Mouse (Mus musculus) G1E (cell line): ENCODE measurements around the gene Ankrd60. TPM values are rescaled to one million over a fixed set of nuclear protein-coding genes. Genes with fewer than 3 reads are reported as not detected.

Experiments used
- ATAC-seq: 2 replicates; pipeline ENCODE4 v1.8.0; 2016; ENCODE audit warnings: mild to moderate bottlenecking; ENCODE audit not compliant: insufficient number of reproducible peaks, poor library complexity, low FRiP score, severe bottlenecking; ENCODE audit errors: extremely low read depth
- DNase-seq: peaks from one replicate; pipeline ENCODE4 v3.0.0; 2012; ENCODE audit warnings: low spot score
- H3K27me3 ChIP-seq: 2 replicates; pipeline ENCODE4 v1.6.1; 2012; ENCODE audit warnings: mild to moderate bottlenecking, low read length, inconsistent platforms; ENCODE audit not compliant: insufficient read depth
- H3K36me3 ChIP-seq: replicated peaks from 2 replicates; pipeline ENCODE3; 2012; ENCODE audit warnings: mild to moderate bottlenecking, inconsistent platforms
- H3K4me1 ChIP-seq: 2 replicates; pipeline ENCODE4 v1.6.1; 2012; ENCODE audit warnings: low read depth, low read length, inconsistent platforms, mixed read lengths; ENCODE audit not compliant: insufficient read depth
- H3K4me3 ChIP-seq: 2 replicates; pipeline ENCODE4 v1.5.1; 2012; ENCODE audit warnings: low read depth, mild to moderate bottlenecking, inconsistent platforms, low read length, moderate library complexity, mixed read lengths
- H3K9me3 ChIP-seq: replicated peaks from 2 replicates; pipeline ENCODE4 v1.6.1; 2012; ENCODE audit warnings: inconsistent platforms
- CTCF ChIP-seq: IDR thresholded peaks from 2 replicates; pipeline ENCODE4 v1.5.1; 2012; ENCODE audit warnings: low read depth, low read length, inconsistent platforms, mixed read lengths
- GATA1 ChIP-seq: IDR thresholded peaks from 2 replicates; pipeline ENCODE4 v1.6.1; 2012; ENCODE audit warnings: borderline replicate concordance, low read length, inconsistent platforms, mixed read lengths
- GATA2 ChIP-seq: IDR thresholded peaks from 2 replicates; pipeline ENCODE4 v1.6.1; 2012; ENCODE audit warnings: low read depth, low read length, inconsistent platforms, borderline replicate concordance
- POLR2AphosphoS5 ChIP-seq: IDR thresholded peaks from 2 replicates; pipeline ENCODE4 v1.6.1; 2012; ENCODE audit warnings: low read depth, low read length, inconsistent platforms; ENCODE audit not compliant: insufficient replicate concordance
- TAL1 ChIP-seq: conservative IDR thresholded peaks from 2 replicates; pipeline ENCODE4 v1.6.1; 2012; ENCODE audit warnings: low read depth, low read length, inconsistent platforms, mixed read lengths
- polyA plus RNA-seq: library from polyadenylated mRNA; stranded (reverse); fragments of >175 nt; gene quantifications from 2 replicates; pipeline ENCODE4 v1.2.3, GENCODE M21; 2012
- total RNA-seq, 2 experiments: library from RNA; stranded (forward) in 1 of 2; stranded (reverse) in 1 of 2; fragments of 200-1000 nt in 1 of 2; fragments of >200 nt in 1 of 2; fragmentation: Nextera tagmentation in 1 of 2; gene quantifications; 2 replicates each; pipeline ENCODE4 v1.2.3; 2014 to 2017

The Ankrd60 gene
- total and polyA plus RNA-seq, 3 experiments = not detected

DNA sequence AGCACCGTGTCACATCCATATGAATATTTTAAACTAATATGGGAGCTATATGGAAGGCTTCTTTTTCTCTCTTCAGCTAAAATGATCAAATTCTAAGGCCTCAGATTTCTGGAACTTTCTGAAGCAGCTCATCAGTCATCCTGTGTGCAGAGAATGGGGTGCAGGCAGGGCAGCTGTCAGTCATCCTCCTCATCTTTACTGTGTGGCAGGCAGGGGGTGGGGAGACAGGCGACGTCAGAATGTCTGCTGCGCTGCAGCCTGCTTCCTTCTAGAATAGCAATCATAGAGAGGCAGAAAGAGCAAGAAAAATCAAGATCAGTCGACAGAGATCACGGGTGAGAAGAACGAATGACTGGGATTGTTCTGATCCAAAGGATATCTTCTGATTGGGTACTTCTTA lies 38.0 kb upstream of the Ankrd60 start:
- TF ChIP-seq GATA2 (no peak), POLR2AphosphoS5 (no peak), GATA1 (no peak), CTCF (no peak), TAL1 (no peak)
- Histone ChIP-seq H3K9me3 (no peaks in the 10 kb centered on the region), H3K4me3 (no peak overlapping the region), H3K36me3 (peaks cover 49% of the 10 kb centered on the region), H3K27me3 (no peaks in the 10 kb centered on the region), H3K4me1 (no peaks in the 10 kb centered on the region)
- no peak for ATAC-seq
- DNase-seq = no peak

- DNase-seq (no peak), ATAC-seq (no peak)
- no peaks in the 10 kb centered on the region for H3K4me1 ChIP-seq
- no peak overlapping the region for H3K4me3 ChIP-seq
- TF ChIP-seq POLR2AphosphoS5 (no peak), GATA2 (no peak), TAL1 (no peak), GATA1 (no peak)
- H3K9me3 ChIP-seq = no peaks in the 10 kb centered on the region
- no peaks in the 10 kb centered on the region for H3K27me3 ChIP-seq
- H3K36me3 ChIP-seq = peaks cover 51% of the 10 kb centered on the region
Measured at GRCm38 (mm10) chr2:173615378-173616081, 37.4 kb upstream of the Ankrd60 start.

DNA sequence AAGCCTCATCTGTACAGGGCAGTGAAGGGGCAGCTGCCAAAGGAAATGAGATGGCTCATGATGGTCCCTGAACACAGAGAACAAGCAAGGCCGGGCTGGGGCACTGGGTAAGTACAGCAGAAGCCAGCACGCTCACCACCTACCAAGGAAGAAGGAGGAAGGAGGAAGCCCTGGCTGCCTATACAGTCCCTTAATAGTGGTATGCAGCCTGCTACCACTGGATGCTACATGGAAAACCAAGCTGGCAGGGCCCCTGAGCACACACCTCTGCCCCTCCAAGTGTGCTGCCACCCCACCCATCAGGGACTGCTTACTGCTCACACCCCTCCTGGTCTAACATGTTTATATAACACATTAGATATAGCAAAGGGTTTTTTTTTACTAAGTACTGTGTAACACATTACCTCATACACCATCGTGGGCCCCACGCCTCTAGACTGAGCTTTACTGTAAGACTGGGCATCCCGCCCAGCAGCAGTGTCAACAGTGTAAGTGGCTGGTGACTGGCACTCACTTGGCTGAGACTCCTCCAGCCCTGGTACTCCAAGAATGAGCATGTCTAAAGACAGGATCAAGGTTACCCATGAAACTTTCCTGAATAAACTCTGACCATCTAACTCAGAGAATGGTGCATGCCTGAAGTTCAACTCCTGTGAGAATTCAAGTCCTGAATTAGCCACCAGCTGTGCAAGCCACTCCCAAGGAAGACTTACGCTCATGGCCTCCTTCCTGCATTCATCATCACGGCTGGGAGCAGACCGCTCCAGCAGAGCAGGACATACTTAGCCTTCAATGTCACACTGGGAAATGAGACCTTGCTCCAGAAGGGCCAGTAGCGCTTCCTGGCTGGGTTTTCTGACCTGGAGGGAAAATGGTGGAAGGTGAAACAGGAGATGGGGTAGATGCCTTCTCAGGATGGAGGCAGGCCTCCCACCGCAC lies 30.1 kb upstream of the Ankrd60 start:
- TF ChIP-seq CTCF = no peak
- no peak for TF ChIP-seq POLR2AphosphoS5
- no peak for TF ChIP-seq GATA2
- no peak for TF ChIP-seq TAL1
- TF ChIP-seq GATA1 = no peak
- peaks cover 73% of the 10 kb centered on the region for H3K36me3 ChIP-seq
- no peaks in the 10 kb centered on the region for H3K4me1 ChIP-seq
- no peaks in the 10 kb centered on the region for H3K27me3 ChIP-seq
- no peak overlapping the region for H3K4me3 ChIP-seq
- no peaks in the 10 kb centered on the region for H3K9me3 ChIP-seq
- no peak for DNase-seq
- ATAC-seq = no peak

DNA sequence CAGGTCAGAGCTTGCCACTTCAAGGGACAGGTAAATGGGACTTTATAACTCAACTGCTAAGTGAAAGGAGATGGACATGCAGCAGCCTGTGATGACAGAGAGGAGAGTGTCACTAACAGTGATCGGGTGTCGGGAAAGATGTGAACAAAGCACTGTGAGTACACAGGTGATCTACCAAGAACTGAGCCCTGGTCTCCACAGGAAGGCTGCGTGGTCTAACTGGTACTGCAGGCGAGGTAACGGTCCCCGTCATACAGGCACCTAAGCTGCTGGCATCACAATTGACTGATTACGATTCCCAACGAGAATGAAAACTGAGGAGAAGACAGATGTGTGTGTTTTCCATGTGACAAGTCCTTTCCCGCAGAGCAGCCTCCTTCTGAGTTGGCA lies 28.2 kb upstream of the Ankrd60 start:
- H3K4me1 ChIP-seq = no peaks in the 10 kb centered on the region
- TF ChIP-seq TAL1 = no peak
- TF ChIP-seq GATA2 = no peak
- TF ChIP-seq CTCF = no peak
- no peak for TF ChIP-seq POLR2AphosphoS5
- TF ChIP-seq GATA1 = no peak
- H3K9me3 ChIP-seq = no peaks in the 10 kb centered on the region
- no peak overlapping the region for H3K4me3 ChIP-seq
- ATAC-seq = no peak
- H3K27me3 ChIP-seq = no peaks in the 10 kb centered on the region
- H3K36me3 ChIP-seq = peaks cover 65% of the 10 kb centered on the region
- no peak for DNase-seq

GRCm38 (mm10) chr2:173605713-173606414 lies 27.7 kb upstream of the Ankrd60 start:
- H3K27me3 ChIP-seq = no peaks in the 10 kb centered on the region
- peaks cover 65% of the 10 kb centered on the region for H3K36me3 ChIP-seq
- no peaks in the 10 kb centered on the region for H3K9me3 ChIP-seq
- ATAC-seq (no peak), DNase-seq (no peak)
- H3K4me3 ChIP-seq = no peak overlapping the region
- no peaks in the 10 kb centered on the region for H3K4me1 ChIP-seq
- TF ChIP-seq TAL1 (no peak), POLR2AphosphoS5 (no peak), CTCF (no peak), GATA2 (no peak), GATA1 (no peak)

GRCm38 (mm10) chr2:173601861-173602260 lies 23.7 kb upstream of the Ankrd60 start:
- no peak for DNase-seq
- TF ChIP-seq GATA1 (no peak), TAL1 (no peak), POLR2AphosphoS5 (no peak), CTCF (no peak), GATA2 (no peak)
- ATAC-seq = no peak
- no peaks in the 10 kb centered on the region for H3K9me3 ChIP-seq
- no peaks in the 10 kb centered on the region for H3K27me3 ChIP-seq
- peaks cover 56% of the 10 kb centered on the region for H3K36me3 ChIP-seq
- H3K4me1 ChIP-seq = no peaks in the 10 kb centered on the region
- no peak overlapping the region for H3K4me3 ChIP-seq
